Mouse (Mus musculus) brain, embryonic 14.5 days (tissue): ENCODE measurements around the gene Kbtbd13.

ENCODE experiments used
- CTCF ChIP-seq: fragments of 200-500 bp; IDR thresholded peaks from 2 replicates; pipeline ENCODE4 v1.5.1; 2012; ENCODE audit warnings: inconsistent platforms, mild to moderate bottlenecking, moderate library complexity, borderline replicate concordance; ENCODE audit not compliant: insufficient read depth, insufficient read length; ENCODE audit errors: extremely low read depth
- POLR2A ChIP-seq: fragments of 200-500 bp; IDR thresholded peaks from 2 replicates; pipeline ENCODE4 v1.6.1; 2012; ENCODE audit warnings: mild to moderate bottlenecking, inconsistent platforms, borderline replicate concordance; ENCODE audit not compliant: poor library complexity, insufficient read depth, insufficient read length, severe bottlenecking; ENCODE audit errors: extremely low read depth

DNA sequence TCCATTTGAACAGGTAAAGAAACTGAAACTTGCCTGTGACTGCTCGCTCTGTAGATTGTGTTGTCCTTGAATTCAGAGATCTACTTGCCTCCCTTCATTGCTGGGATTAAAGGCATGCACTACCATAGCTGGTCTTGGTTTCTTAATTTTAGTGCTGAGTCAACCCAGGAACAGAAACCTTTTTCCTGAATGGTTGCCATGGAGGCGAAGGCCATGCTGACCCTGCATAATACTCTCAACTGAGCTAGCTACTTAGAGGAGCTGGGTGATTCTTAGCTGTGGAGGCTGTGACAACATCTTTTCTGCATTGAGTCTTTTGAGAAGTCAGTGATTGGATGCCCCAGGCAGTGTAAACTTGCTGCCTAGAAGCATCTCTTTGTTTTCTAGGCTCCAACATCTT is 34.5 kb downstream of the Kbtbd13 start:
- TF ChIP-seq POLR2A: no peak
- TF ChIP-seq CTCF: no peak
